Mouse (Mus musculus): ENCODE measurements at regions not wholly inside any gene's neighbourhood (a gene's known extent, or its start where the extent isn't known, plus 50 kb on each side); places are given as distances from the start of the nearest gene placed in this dataset.

- no peak for TF ChIP-seq CTCF (IDR thresholded peaks at IDR 0.05; ENCODE audit: extremely low read depth, insufficient read length, insufficient replicate concordance, low read depth, low read length)
- TF ChIP-seq POLR2A (IDR thresholded peaks at IDR 0.05; ENCODE audit: low read depth, low read length) = no peak
Observed at GRCm38 (mm10) chr4:35362176-35362575, 136.2 kb upstream of the C9orf72 start.

Measured in small intestine, adult 2 months (tissue).